Mouse (Mus musculus) kidney, postnatal 0 days (tissue): ENCODE measurements around the gene Cbx8. TPM values are rescaled to one million over a fixed set of nuclear protein-coding genes. Genes with fewer than 3 reads are reported as not detected.

Source experiments
- ATAC-seq: fragments of 200-750 bp; cut with Nextera tagmentation; replicated peaks from 2 replicates; pipeline ENCODE4 v1.8.0; 2017; ENCODE audit warnings: low read depth, moderate number of reproducible peaks, moderate TSS enrichment, moderate library complexity; ENCODE audit not compliant: low FRiP score
- DNase-seq: peaks from one replicate; pipeline ENCODE4 v3.0.0-alpha.2; 2016; ENCODE audit warnings: low spot score
- H3K27ac ChIP-seq: fragments of 300-500 bp; sonication (generic); 2 replicates; pipeline ENCODE4 v1.5.1; 2014; ENCODE audit warnings: mild to moderate bottlenecking
- H3K27me3 ChIP-seq: fragments of 300-500 bp; sonication (generic); 2 replicates; pipeline ENCODE4 v1.6.1; 2014; ENCODE audit warnings: low read length, mixed read lengths; ENCODE audit not compliant: insufficient read depth
- H3K36me3 ChIP-seq: fragments of 300-500 bp; sonication (generic); 2 replicates; pipeline ENCODE4 v1.6.1; 2014; ENCODE audit warnings: low read length, mixed read lengths; ENCODE audit not compliant: insufficient read depth
- H3K4me1 ChIP-seq: fragments of 300-500 bp; sonication (generic); replicated peaks from 2 replicates; pipeline ENCODE4 v1.6.1; 2014; ENCODE audit warnings: antibody characterized with exemption, low read length, mixed read lengths; ENCODE audit not compliant: insufficient read depth
- H3K4me2 ChIP-seq: fragments of 300-500 bp; sonication (generic); 2 replicates; pipeline ENCODE4 v1.6.1; 2014; ENCODE audit warnings: mild to moderate bottlenecking, low read length, moderate library complexity, mixed read lengths
- H3K4me3 ChIP-seq: fragments of 300-500 bp; sonication (generic); replicated peaks from 2 replicates; pipeline ENCODE4 v1.5.1; 2014; ENCODE audit warnings: low read depth, low read length
- H3K9ac ChIP-seq: fragments of 300-500 bp; sonication (generic); 2 replicates; pipeline ENCODE4 v1.6.1; 2014; ENCODE audit warnings: low read depth, low read length
- H3K9me3 ChIP-seq: fragments of 300-500 bp; sonication (generic); replicated peaks from 2 replicates; pipeline ENCODE4 v1.6.1; 2016; ENCODE audit warnings: low read length, inconsistent platforms, mixed read lengths
- CTCF ChIP-seq: IDR thresholded peaks from 2 replicates; pipeline ENCODE4 v1.5.1; 2016; ENCODE audit warnings: antibody characterized with exemption, low read depth, mild to moderate bottlenecking, moderate library complexity
- WGBS: fragments of 180-500 bp; shearing (Covaris S2); extraction: QIAGEN DNeasy Blood & Tissue Kit; methylation state at CpG from one replicate; pipeline ENCODE4 v1.1.7; 2014; 5-methylcytosine and 5-hydroxymethylcytosine counted together
- polyA plus RNA-seq: library from polyadenylated mRNA; unstranded; fragments of >200 nt; fragmentation: Nextera tagmentation; extraction: Ambion mirVana; gene quantifications from 2 replicates; pipeline ENCODE4 v1.2.1, GENCODE M21; 2015

The Cbx8 gene
- polyA plus RNA-seq, 1 experiment from 2014 or later = 6.1 TPM

DNA sequence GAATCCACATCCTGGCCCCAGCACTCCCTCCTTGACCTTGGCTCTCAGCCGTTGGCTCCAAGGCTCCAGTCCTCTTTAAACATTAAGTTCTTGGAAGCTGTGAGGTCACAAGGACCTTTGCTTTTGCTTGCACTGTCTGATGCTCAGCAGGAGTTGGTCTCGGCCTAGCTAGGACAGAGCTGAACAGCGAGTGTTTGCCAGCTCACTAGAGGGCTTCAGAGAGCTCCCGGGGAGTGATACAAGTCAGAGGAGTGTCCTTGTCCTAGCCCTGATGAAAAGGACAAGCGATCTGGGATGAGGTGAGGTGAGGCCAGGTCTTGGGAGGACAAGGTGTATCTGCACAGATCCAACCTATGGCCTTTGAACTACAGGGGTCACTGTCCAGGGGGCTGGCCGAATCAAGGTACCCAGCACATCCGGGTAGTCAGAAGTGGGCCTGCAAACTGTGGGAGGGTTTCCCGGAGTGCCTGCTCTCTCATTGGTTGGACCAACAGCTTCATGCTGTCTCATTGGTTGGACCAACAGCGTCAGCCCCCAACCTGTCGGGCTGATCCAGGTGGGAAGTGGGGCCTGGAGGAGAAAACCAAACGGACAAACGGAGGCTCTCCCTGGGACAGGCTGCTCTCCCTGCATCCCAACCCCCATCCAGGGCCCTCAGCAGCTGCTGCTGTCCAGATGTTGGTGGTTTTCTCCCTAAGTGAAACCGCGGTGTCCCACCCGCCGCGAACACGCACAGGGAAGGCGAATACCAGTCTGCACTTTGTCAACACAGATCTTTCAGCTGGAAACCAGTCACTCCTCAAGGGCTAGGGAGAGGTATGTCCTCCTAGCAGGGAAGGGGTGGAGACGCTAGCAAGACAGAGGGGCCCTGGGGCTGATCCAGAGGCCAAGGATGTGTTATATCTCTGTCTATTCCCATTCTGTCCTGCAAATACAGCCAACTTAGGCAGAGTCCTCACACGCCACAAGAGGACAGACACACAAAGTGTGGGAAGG lies 33.0 kb downstream of the Cbx8 start:
- WGBS = 26% methylated on average over 21 of the region's 21 CpGs
- peak; percentile 49; the same call in 1 of the 2 replicates for ATAC-seq
- no peak for TF ChIP-seq CTCF

DNA sequence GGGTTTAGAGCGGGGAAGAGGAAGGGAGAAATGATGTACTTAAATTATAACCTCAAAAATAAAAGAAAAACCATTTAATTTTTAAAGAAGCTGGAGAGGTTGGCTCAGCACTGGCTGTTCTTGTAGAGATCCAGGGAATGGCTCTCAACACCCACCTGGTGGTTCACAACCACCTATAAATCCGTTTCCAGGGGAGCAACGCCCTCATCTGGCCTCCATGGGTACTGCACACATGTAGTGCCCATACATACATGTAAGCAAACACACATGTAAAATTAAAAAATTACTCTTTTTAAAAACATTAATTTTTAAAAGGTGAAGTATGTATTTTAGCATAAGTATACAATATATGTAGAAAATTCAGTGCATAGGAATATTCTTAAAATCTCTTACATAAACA lies 34.3 kb downstream of the Cbx8 start:
- Histone ChIP-seq H3K4me3 (no peak overlapping the region), H3K27ac (no peak overlapping the region), H3K27me3 (no peaks in the 10 kb centered on the region), H3K9ac (no peak overlapping the region), H3K9me3 (no peaks in the 10 kb centered on the region), H3K4me2 (no peak overlapping the region), H3K36me3 (no peaks in the 10 kb centered on the region), H3K4me1 (no peaks in the 10 kb centered on the region)
- DNase-seq (no peak), ATAC-seq (no peak)
- 0 out of 2 replicates have a peak, but pooled peaks have one; percentile 10 for TF ChIP-seq CTCF
- 73% methylated on average over 3 of the region's 3 CpGs for WGBS

More for the DNA sequence above, 33.0 kb downstream of the Cbx8 start:
- Histone ChIP-seq H3K27me3 (no peaks in the 10 kb centered on the region), H3K4me2 (peak overlapping the region; percentile 36; the same call in 1 of the 2 replicates), H3K4me3 (no peak overlapping the region), H3K4me1 (no peaks in the 10 kb centered on the region), H3K9me3 (no peaks in the 10 kb centered on the region), H3K9ac (no peak overlapping the region), H3K27ac (no peak overlapping the region), H3K36me3 (no peaks in the 10 kb centered on the region)
- no peak for DNase-seq

DNA sequence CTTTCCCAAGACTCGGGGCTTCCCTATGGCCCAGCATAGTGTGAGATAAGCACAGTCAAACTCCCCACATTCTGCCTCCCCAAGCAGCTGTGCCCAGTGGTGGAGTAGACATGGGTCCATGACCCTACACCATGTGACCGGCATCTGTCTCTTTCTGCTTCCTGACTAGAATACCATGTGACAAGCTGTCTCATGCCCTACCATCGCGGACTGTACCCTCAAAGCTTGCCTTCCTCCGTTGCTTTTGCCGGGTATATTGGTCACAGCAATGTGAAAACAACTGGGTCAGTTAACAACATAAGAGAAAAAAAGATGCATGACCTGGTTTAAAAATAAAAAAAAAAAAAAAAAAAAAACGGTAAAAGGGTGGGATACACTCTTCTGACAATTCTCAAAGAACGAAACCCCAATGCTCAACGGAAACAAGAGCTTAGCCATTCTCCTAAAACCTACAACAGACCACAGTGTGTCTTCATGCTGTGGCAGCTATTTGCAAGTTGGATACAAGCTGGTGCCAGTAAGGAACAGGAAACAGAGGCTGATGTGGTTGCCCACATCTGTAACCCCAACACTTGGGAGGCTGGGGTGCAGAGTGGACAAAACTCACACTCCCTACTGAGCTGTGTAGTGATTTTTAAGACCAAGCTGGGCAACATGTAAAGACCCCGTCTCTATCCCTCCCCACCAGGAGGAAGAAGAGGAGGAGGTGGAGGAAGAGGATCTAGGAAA lies 35.1 kb downstream of the Cbx8 start:
- Histone ChIP-seq H3K36me3 (no peaks in the 10 kb centered on the region), H3K9me3 (no peaks in the 10 kb centered on the region), H3K4me2 (no peak overlapping the region), H3K27me3 (no peaks in the 10 kb centered on the region), H3K4me1 (no peaks in the 10 kb centered on the region), H3K9ac (no peak overlapping the region), H3K4me3 (no peak overlapping the region), H3K27ac (no peak overlapping the region)
- DNase-seq (no peak), ATAC-seq (no peak)
- 86% methylated on average over 10 of the region's 10 CpGs for WGBS
- no peak for TF ChIP-seq CTCF

DNA sequence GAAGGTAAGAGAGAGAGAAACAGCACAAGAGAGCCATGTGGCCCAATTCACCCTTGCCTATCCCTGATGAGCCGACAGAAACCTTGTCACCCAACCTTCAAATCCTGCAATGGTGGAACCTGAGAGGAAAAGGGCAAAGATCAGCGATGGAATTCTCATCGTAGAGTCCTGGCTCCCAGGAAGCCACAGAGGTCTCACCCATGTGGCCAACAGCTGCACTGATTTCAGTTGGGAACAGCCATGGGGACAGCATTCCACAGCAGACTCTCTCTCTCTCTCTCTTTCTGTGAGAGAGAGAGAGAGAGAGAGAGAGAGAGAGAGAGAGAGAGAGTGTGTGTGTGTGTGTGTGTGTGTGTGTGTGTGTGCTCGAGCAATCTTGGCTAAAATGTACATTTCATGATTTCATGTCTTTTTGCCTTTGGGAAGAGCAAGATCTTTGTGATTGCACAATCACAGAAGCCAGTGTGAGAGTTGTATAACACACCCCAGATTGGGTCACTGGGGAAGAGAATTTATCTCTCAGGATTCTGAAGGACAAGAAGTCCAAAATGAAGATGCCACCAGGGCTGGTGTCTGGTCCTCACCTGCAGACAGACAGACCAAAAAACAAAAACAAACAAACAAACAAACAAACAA lies 39.2 kb downstream of the Cbx8 start:
- Histone ChIP-seq H3K4me2 (no peak overlapping the region), H3K27ac (no peak overlapping the region), H3K27me3 (peaks cover 14% of the 10 kb centered on the region)

DNA sequence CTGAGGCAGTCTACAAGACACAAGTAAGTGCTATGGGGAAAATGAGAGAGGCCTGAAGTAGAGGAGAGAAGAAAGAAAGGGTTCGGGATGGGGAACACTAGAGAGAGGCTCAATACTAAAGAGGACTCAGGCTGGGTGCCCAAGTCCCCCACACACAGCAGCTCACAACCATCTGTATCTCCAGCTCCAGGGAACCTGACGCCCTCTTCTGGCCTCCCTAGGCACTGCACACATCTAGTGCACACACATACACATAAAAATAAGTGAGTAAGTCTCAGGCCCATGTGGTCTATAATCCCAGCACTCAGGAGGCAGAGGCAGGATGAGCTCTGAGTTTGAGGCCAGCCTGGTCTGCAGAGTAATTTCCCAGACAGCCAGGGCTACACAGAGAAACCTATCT lies 39.9 kb downstream of the Cbx8 start:
- H3K4me3 ChIP-seq = no peak overlapping the region
- 0 out of 2 replicates have a peak, but pooled peaks cover 4% of the 10 kb centered on the region for H3K4me1 ChIP-seq
- no peak for TF ChIP-seq CTCF
- DNase-seq = no peak
- H3K4me2 ChIP-seq = no peak overlapping the region
- H3K36me3 ChIP-seq = no peaks in the 10 kb centered on the region
- no peak overlapping the region for H3K9ac ChIP-seq
- H3K27me3 ChIP-seq = peaks cover 14% of the 10 kb centered on the region
- no peaks in the 10 kb centered on the region for H3K9me3 ChIP-seq
- no peak overlapping the region for H3K27ac ChIP-seq
- ATAC-seq = no peak
- 73% methylated on average over 2 of the region's 2 CpGs for WGBS

More for the DNA sequence above, 39.2 kb downstream of the Cbx8 start:
- no peaks in the 10 kb centered on the region for H3K36me3 ChIP-seq
- H3K4me3 ChIP-seq = no peak overlapping the region
- DNase-seq = no peak
- H3K9ac ChIP-seq = no peak overlapping the region
- no peak for ATAC-seq
- 65% methylated on average over 4 of the region's 4 CpGs for WGBS
- 0 out of 2 replicates have a peak, but pooled peaks cover 4% of the 10 kb centered on the region for H3K4me1 ChIP-seq
- TF ChIP-seq CTCF = no peak
- H3K9me3 ChIP-seq = no peaks in the 10 kb centered on the region

DNA sequence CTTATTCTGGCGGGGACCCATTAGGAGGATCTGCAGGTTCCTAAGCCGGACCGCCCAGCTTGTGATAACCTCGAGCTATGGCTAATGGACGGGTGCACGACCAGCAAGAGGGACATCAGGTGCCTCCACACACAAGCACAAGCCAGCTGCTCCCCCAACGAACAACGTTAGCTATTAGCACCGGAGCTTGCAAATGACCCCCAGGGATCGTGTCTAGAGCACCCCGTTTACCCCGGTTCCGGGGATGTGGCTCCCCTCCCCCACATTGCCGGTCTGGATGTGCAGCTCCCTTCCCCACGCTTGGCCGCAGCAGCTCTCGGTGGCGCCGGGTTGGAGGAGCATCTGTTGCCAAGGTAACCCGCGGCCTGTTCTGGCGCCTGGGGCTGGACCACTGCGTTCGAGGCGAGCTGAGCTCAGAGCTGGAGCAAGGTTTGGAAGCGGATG lies 41.4 kb downstream of the Cbx8 start:
- 3% methylated on average over 26 of the region's 26 CpGs for WGBS
- DNase-seq = peak; percentile 10
- Histone ChIP-seq H3K4me3 (no peak overlapping the region), H3K36me3 (no peaks in the 10 kb centered on the region), H3K4me1 (0 out of 2 replicates have a peak, but pooled peaks cover 4% of the 10 kb centered on the region), H3K9ac (no peak overlapping the region), H3K4me2 (no peak overlapping the region), H3K27me3 (peaks cover 14% of the 10 kb centered on the region), H3K27ac (no peak overlapping the region), H3K9me3 (no peaks in the 10 kb centered on the region)
- TF ChIP-seq CTCF = no peak
- no peak for ATAC-seq
